Mouse (Mus musculus) cerebellum, adult 2 months (tissue): ENCODE results near the gene Gm10053. TPM values are rescaled to one million over a fixed set of nuclear protein-coding genes. Genes with fewer than 3 reads are reported as not detected.
"Not testable (repeated sequence)": the region's sequence is repeated elsewhere in the genome, so short reads cannot be mapped to it uniquely, and the experiment has no call there.

Experiments
- DNase-seq, 2 experiments: peaks; one replicate each; pipeline ENCODE4 v3.0.0; 2021
- H3K27ac ChIP-seq: fragments of 200-500 bp; 2 replicates; pipeline ENCODE4 v1.5.1; 2012; ENCODE audit warnings: low read length, control low read depth, inconsistent platforms; ENCODE audit not compliant: insufficient read depth
- H3K27me3 ChIP-seq: fragments of 200-500 bp; 2 replicates; pipeline ENCODE4 v1.6.1; 2012; ENCODE audit warnings: inconsistent platforms, mild to moderate bottlenecking, low read length, moderate library complexity; ENCODE audit not compliant: control insufficient read depth, insufficient read depth
- H3K4me1 ChIP-seq: fragments of 200-500 bp; 2 replicates; pipeline ENCODE4 v1.6.1; 2011; ENCODE audit warnings: low read length; ENCODE audit not compliant: control insufficient read depth, insufficient read depth
- H3K4me3 ChIP-seq: fragments of 200-500 bp; replicated peaks from 2 replicates; pipeline ENCODE3; 2011; ENCODE audit warnings: mild to moderate bottlenecking, low read depth, low read length, control low read depth; ENCODE audit not compliant: insufficient read depth
- CTCF ChIP-seq: fragments of 200-500 bp; IDR thresholded peaks from 2 replicates; pipeline ENCODE4 v1.5.1; 2011; ENCODE audit warnings: low read depth, mild to moderate bottlenecking, control low read depth, low read length, moderate library complexity, borderline replicate concordance; ENCODE audit not compliant: insufficient read depth
- POLR2A ChIP-seq: fragments of 200-500 bp; IDR thresholded peaks from 2 replicates; pipeline ENCODE4 v1.6.1; 2011; ENCODE audit warnings: low read length, control low read depth, borderline replicate concordance; ENCODE audit not compliant: insufficient read depth
- WGBS: fragments of 180-500 bp; shearing (Covaris S2); methylation state at CpG from one replicate; pipeline ENCODE4 v1.1.7; 2018; 5-methylcytosine and 5-hydroxymethylcytosine counted together
- polyA plus RNA-seq: library from polyadenylated mRNA; depleted of rRNA; stranded (reverse); fragments of >200 nt; gene quantifications from 2 replicates; pipeline ENCODE4 v1.2.3, GENCODE M21; 2012; rRNA removed

Gene Gm10053
- polyA plus RNA-seq = 166 and 167 TPM in 2 replicates

- H3K4me3 ChIP-seq, H3K4me1 ChIP-seq, DNase-seq, H3K27ac ChIP-seq, H3K27me3 ChIP-seq: not testable (repeated sequence)
- WGBS = 90% methylated on average over 23 of the region's 26 CpGs
Measured at GRCm38 (mm10) chr19:24875129-24875870, at the start of gene Gm10053. Gm10053 (plus strand) TSS chr19:24875686.

- Histone ChIP-seq H3K4me1 (no peaks in the 10 kb centered on the region), H3K27ac (no peak overlapping the region), H3K27me3 (no peaks in the 10 kb centered on the region), H3K4me3 (no peak overlapping the region)
- WGBS = 85% methylated on average over 3 of the region's 3 CpGs
- no peak for TF ChIP-seq CTCF
- no peak for TF ChIP-seq POLR2A
- no peak for DNase-seq
Measured at GRCm38 (mm10) chr19:24842080-24842479, 33.4 kb upstream of the Gm10053 start.

- TF ChIP-seq POLR2A = no peak
- no peak for TF ChIP-seq CTCF
- Histone ChIP-seq H3K4me3 (no peak overlapping the region), H3K27me3 (no peaks in the 10 kb centered on the region), H3K4me1 (no peaks in the 10 kb centered on the region), H3K27ac (no peak overlapping the region)
- no peak for DNase-seq
- WGBS = 22% methylated on average over 7 of the region's 7 CpGs
Measured at GRCm38 (mm10) chr19:24845007-24845546, 30.4 kb upstream of the Gm10053 start.

- WGBS = 71% methylated on average over 7 of the region's 7 CpGs
- no peak for TF ChIP-seq POLR2A
- no peak for TF ChIP-seq CTCF
- H3K4me1 ChIP-seq = no peaks in the 10 kb centered on the region
- H3K27me3 ChIP-seq = no peaks in the 10 kb centered on the region
- no peak overlapping the region for H3K27ac ChIP-seq
- DNase-seq = no peak
- H3K4me3 ChIP-seq = no peak overlapping the region
Measured at GRCm38 (mm10) chr19:24848345-24848744, 27.1 kb upstream of the Gm10053 start.

- WGBS = 79% methylated on average over 2 of the region's 2 CpGs
- no peak overlapping the region for H3K27ac ChIP-seq
- TF ChIP-seq POLR2A (no peak), CTCF (no peak)
Measured at GRCm38 (mm10) chr19:24848844-24849243, 26.6 kb upstream of the Gm10053 start.

GRCm38 (mm10) chr19:24851456-24852315, 23.8 kb upstream of the Gm10053 start:
- Histone ChIP-seq H3K27me3 (no peaks in the 10 kb centered on the region), H3K4me1 (no peaks in the 10 kb centered on the region), H3K4me3 (no peak overlapping the region), H3K27ac (no peak overlapping the region)
- no peak for DNase-seq
- TF ChIP-seq CTCF (no peak), POLR2A (no peak)
- 30% methylated on average over 21 of the region's 21 CpGs for WGBS

More at GRCm38 (mm10) chr19:24848844-24849243, 26.6 kb upstream of the Gm10053 start:
- Histone ChIP-seq H3K4me3 (no peak overlapping the region), H3K4me1 (no peaks in the 10 kb centered on the region), H3K27me3 (no peaks in the 10 kb centered on the region)
- no peak for DNase-seq

- no peaks in the 10 kb centered on the region; the same call in 1 of the 2 replicates for H3K27me3 ChIP-seq
- WGBS = 4% methylated on average over 13 of the region's 13 CpGs
- no peak overlapping the region for H3K27ac ChIP-seq
Measured at GRCm38 (mm10) chr19:24861276-24861611, 14.2 kb upstream of the Gm10053 start.

More at GRCm38 (mm10) chr19:24861276-24861611, 14.2 kb upstream of the Gm10053 start:
- no peak for DNase-seq
- H3K4me1 ChIP-seq = no peaks in the 10 kb centered on the region
- no peak overlapping the region for H3K4me3 ChIP-seq
- TF ChIP-seq POLR2A (no peak), CTCF (no peak)
